Mouse (Mus musculus): ENCODE data around the gene Pde8a.

The Pde8a gene

DNA sequence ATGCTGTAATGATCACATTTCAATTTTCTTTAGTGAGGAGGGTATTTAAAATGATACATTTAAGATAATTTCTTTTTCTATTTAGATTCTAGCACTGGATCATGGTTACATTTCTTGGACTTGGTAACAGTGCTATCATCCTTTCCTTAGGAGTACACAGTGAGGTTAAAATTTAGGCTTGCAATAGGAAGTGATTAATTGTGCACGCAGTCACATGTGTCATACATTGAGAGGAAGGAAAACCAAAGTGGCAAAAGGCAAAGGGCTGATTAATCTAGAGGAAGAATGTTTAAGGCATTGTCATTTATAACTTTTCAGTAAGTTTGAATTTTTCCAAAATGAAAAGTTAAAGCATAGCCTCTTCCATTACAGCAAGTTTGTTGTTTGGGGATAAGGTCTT, 67.8 kb downstream of the Pde8a start:
- DNase-seq (ENCODE audit: low spot score): no peak

DNA sequence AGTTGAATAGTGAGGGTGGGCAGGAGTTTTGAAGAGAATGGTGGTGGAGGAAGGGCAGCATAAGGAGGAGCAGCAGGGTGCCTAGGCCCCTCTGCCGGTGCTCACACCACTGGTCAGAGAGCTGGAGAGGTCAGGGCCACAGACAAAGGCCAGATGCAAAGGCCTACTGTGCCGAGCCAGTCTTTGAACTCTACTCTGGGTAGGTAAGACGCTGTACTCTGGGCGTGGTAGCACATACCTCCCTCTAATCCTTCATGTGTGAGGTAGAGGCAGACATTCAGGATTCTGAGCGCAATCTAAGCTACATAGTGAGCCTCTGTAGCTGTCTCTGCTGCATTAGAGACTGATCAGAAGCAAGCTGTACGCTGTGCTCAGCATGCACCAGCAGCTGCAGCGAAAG, 73.1 kb downstream of the Pde8a start:
- no peak for DNase-seq (ENCODE audit: low spot score)

GRCm38 (mm10) chr7:81286946-81287345, 73.5 kb downstream of the Pde8a start:
- no peak for DNase-seq (ENCODE audit: low spot score)

- DNase-seq (ENCODE audit: low spot score): no peak
Observed at GRCm38 (mm10) chr7:81295169-81295568, 81.8 kb downstream of the Pde8a start.

DNA sequence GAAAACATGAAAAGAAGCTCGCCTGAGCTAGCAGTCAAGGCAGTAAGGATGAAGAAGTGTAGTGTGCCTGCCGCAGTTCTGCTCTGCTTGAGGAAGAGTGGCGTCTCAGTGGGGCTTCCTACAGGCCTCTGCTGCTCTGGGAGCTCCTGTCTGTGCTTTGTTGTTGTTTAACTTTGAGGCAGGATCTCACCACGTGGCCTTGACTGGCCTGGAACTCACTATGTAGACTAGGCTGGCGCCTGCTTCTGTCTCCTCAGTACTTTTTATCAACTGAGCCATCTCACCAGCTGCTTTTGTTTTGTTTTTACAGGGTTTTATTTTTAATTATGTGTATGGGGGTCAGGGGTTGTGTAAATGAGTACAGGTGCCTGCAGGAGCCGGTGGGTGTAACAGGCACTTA, 84.8 kb downstream of the Pde8a start:
- DNase-seq (ENCODE audit: low spot score): no peak

GRCm38 (mm10) chr7:81301323-81301722, 87.9 kb downstream of the Pde8a start:
- DNase-seq (ENCODE audit: low spot score): no peak

DNA sequence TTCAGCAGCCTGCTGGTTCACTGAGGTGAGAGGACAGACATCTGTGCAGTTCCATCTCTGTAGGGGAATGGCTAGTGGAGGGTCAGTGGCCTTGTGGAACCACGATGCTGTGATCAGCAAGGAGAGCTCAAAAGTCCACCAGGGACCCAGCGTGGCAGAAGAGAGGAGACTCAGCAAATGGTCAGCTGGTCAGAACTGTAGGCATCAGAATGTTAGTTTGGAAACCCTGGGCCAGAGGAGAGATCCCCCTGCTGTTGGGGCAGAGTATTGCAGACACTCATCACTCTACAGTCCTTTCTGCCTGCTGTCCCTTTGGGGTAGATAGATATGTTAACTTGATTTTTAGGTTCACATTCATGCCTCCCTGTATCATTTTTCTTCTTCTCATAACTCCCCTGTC, 90.3 kb downstream of the Pde8a start:
- no peak for DNase-seq (ENCODE audit: low spot score)

GRCm38 (mm10) chr7:81304100-81304499, 90.7 kb downstream of the Pde8a start:
- DNase-seq (ENCODE audit: low spot score): no peak

- DNase-seq (ENCODE audit: low spot score): no peak
Observed at GRCm38 (mm10) chr7:81304675-81305074, 91.3 kb downstream of the Pde8a start.

- DNase-seq (ENCODE audit: low spot score): peak; percentile 45
Observed at GRCm38 (mm10) chr7:81307735-81308134, 94.3 kb downstream of the Pde8a start.

DNA sequence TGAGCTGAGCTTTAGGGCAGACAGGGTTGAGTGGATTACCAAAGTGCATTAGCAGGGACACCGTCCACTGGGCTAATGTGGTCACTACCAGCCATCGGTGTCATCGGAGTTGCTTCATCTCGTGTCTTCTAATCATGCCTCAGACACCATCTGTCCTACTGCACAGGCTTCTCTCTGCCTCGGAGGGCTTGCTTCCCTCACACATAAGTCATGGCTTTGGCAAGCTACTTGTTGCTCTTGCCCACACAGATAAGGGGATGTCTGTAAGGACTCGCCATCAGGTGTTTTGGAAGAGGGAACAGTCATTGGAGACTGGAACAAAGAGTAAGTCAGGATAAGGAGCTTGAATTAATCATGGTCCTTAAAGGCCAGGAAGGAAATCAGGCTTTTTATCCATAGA, 95.9 kb downstream of the Pde8a start:
- no peak for DNase-seq (ENCODE audit: low spot score)

DNA sequence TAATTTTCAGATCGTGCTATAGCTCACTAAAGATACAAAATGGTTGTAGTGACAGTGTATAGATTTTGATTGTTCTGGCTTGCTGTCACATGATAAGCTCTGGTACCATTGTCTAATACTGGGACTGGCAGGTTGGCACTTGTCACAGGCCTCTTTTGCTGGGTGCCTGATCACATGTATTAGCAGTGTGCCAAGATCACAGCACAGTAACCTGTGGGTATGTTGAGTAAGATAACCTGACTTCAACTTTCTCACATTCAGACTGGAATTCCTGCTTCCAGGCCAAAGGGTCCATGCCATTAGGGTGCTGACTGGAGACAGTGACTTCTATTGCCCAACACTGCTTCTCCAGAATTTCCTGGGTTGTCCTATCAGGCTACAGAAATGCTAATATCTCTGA, 97.7 kb downstream of the Pde8a start:
- DNase-seq (ENCODE audit: low spot score): no peak

- no peak for DNase-seq (ENCODE audit: low spot score)
Observed at GRCm38 (mm10) chr7:81311581-81311980, 98.2 kb downstream of the Pde8a start.

DNA sequence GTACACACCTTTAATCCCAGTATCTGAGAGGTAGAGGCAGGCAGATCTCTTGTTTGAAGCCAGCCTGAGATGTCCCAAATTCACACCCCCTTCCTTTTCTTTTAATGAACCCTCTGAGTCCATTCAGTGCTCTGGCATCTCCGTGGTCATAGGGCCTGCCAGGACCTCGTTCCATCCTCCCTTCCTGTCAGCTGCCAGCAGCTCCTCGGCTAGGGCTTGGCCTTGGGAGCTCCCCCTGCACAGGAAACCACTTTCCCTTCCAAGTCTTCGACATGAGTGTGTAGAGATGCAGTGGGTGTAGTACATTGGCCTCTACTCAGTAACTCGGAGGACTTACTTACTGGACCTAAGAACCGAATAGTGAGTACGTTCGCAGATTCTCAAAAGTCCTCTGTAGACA, 102.2 kb downstream of the Pde8a start:
- no peak for DNase-seq (ENCODE audit: low spot score)

DNA sequence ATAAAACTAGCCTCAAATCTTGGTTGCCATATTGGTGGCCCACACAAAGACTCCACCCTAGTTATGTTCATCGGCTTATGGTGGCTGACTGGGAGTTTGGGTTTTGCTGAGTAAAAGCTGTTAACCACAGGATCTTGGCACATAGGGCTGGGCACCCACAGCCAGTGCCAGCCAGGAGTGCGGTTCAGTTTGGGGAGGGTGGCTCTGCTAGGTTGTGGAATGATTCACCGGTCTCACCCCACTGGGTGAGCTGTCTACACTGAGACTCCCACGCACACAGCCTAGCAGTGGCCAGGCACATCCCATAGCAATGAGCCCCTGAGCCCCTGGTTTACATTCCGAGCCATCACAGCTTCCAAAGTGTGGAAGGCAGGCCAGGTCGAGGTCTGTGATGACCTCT, 106.4 kb downstream of the Pde8a start:
- DNase-seq (ENCODE audit: low spot score): no peak

- no peak for DNase-seq (ENCODE audit: low spot score)
Observed at GRCm38 (mm10) chr7:81321776-81322175, 108.4 kb downstream of the Pde8a start.

DNA sequence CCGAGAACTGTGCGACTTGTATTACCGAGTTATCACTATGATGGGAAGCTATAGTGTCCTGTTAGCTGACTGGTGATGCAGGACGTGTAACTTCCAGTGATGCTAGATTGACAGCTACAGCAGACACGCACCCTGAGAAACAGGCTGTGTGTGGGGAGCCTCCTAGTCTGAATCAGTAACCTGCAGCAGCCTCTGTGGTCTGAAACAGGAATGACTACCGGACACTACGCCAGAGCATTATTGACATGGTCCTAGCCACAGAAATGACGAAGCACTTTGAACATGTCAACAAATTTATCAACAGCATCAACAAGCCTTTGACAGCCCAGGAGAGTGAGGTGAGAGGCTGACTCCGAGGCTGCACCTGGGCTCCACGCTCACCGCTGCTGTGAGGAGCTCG, 112.6 kb downstream of the Pde8a start:
- no peak for DNase-seq (ENCODE audit: low spot score)

GRCm38 (mm10) chr7:81326859-81327258, 113.5 kb downstream of the Pde8a start:
- DNase-seq (ENCODE audit: low spot score): no peak

- no peak for DNase-seq (ENCODE audit: low spot score)
Observed at GRCm38 (mm10) chr7:81327661-81328060, 114.3 kb downstream of the Pde8a start.

- DNase-seq (ENCODE audit: low spot score): no peak
Observed at GRCm38 (mm10) chr7:81330767-81331166, 117.4 kb downstream of the Pde8a start.

- DNase-seq (ENCODE audit: low spot score): no peak
Observed at GRCm38 (mm10) chr7:81331851-81332250, 118.5 kb downstream of the Pde8a start.

DNA sequence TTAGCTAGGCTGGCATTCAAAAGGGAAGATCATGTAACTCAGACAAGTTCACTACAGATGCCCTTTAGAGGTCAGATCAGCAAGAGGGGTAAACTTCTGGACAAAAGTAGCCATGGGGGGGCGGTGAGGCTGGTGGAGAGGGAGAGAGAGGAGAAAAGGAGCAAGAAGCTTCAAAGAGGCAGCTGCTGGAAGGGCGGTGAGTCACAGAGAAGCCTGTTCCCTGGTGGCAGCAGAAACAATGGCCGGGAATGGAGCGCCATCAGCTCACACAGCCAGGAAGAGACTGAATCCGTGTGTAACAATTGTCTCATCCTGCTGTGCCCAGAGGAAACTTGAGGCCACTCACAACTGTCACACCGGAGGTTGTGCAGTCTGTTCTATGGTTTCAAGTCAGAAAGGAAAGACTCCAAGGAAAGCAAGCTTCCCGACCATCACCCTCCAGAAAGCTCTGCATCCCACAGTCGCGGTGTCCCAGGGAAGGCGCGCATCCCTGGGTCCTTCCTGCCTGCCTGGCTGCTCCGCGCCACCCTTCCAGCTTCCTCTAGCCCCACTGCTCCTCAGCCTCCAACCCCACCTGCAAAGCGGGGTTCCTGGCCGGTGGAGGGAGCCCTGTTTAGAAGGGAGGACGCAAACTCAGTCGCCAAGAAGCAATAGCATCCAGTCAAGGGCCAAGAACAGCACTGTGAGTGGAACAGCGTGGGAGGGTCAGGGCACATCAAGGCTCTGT, 122.5 kb downstream of the Pde8a start:
- no peak for DNase-seq (ENCODE audit: low spot score)

DNA sequence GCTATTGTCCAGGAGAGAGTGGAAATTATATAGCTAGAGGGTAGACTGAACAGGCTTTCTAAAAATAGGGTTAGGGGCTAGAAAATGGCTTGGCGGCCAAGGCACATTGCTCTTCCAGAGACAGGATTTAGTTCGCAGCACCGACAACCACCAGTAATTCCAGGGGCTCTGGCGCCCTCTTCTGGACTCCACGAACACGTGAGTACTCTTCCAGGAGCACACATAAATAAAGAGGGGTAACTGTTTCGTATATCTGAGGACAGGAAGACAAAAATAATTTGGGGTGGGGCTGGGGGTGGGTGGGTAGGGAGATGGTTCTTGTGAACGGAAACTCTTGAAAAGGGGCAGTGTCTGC, 123.0 kb downstream of the Pde8a start:
- DNase-seq (ENCODE audit: low spot score): no peak

DNA sequence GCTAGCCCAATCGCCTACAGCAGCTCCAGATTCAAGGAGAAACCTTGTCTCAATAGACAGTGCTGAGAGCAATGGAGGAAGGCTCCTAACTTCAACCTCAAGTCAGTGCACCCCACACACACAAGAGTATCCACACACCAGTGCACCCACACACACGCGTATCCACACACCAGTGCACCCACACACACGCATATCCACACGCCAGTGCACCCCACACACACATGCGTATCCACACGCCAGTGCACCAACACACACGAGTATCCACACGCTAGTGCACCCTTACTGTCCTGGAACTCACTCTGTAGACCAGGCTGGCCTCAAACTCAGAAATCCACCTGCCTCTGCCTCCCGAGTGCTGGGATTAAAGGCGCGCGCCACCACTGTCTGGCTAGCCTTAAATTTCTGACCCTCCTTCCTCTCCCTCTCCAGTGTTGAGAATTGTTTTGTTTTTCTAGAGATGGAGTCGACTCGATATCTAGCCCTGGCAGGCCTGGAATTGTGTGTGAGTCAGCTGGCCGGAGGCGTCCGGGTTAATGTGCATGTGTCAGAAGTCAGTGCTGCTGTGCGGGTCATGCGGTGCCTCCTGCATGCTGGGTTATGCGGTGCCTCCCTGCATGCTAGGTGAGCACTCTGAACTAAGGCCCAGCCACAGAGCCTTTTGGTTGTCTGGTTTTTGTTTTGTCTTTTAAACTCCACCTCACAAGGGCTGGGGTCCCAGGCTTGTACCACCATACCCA, 124.6 kb downstream of the Pde8a start:
- no peak for DNase-seq (ENCODE audit: low spot score)
